Mouse (Mus musculus) limb, embryonic 11.5 days (tissue): Measurements from ENCODE around the gene Rhobtb1. TPM values are rescaled to one million over a fixed set of nuclear protein-coding genes. Genes with fewer than 3 reads are reported as not detected.

ENCODE experiments used
- ATAC-seq: fragments of 200-750 bp; cut with Nextera tagmentation; 2 replicates; pipeline ENCODE4 v1.8.0; 2017; ENCODE audit warnings: low read depth; ENCODE audit not compliant: insufficient number of reproducible peaks, low FRiP score, low TSS enrichment
- DNase-seq: peaks from one replicate; pipeline ENCODE4 v3.0.0-alpha.2; 2015; ENCODE audit warnings: low spot score
- H3K27ac ChIP-seq: fragments of 300-500 bp; sonication (generic); replicated peaks from 2 replicates; pipeline ENCODE4 v1.5.1; 2014; ENCODE audit warnings: low read depth, mild to moderate bottlenecking, low read length
- H3K27me3 ChIP-seq: fragments of 300-500 bp; sonication (generic); 2 replicates; pipeline ENCODE4 v1.6.1; 2014; ENCODE audit warnings: mild to moderate bottlenecking, low read length, mixed read lengths; ENCODE audit not compliant: control insufficient read depth, insufficient read depth
- H3K36me3 ChIP-seq: fragments of 300-500 bp; sonication (generic); 2 replicates; pipeline ENCODE4 v1.6.1; 2014; ENCODE audit warnings: mild to moderate bottlenecking, low read length, moderate library complexity, mixed read lengths; ENCODE audit not compliant: control insufficient read depth, insufficient read depth
- H3K4me1 ChIP-seq: fragments of 300-500 bp; sonication (generic); 2 replicates; pipeline ENCODE4 v1.6.1; 2014; ENCODE audit warnings: low read length, mixed read lengths; ENCODE audit not compliant: control insufficient read depth, insufficient read depth
- H3K4me2 ChIP-seq: fragments of 300-500 bp; sonication (generic); 2 replicates; pipeline ENCODE4 v1.6.1; 2014; ENCODE audit warnings: low read depth, mild to moderate bottlenecking, moderate library complexity; ENCODE audit not compliant: severe bottlenecking
- H3K4me3 ChIP-seq: fragments of 300-500 bp; sonication (generic); 2 replicates; pipeline ENCODE4 v1.5.1; 2014; ENCODE audit warnings: low read depth, low read length
- H3K9ac ChIP-seq: fragments of 300-500 bp; sonication (generic); 2 replicates; pipeline ENCODE4 v1.6.1; 2014; ENCODE audit warnings: mild to moderate bottlenecking, low read length
- H3K9me3 ChIP-seq: fragments of 300-500 bp; sonication (generic); 2 replicates; pipeline ENCODE4 v1.6.1; 2016; ENCODE audit warnings: low read length; ENCODE audit not compliant: control insufficient read depth
- WGBS: fragments of 180-500 bp; shearing (Covaris S2); extraction: QIAGEN DNeasy Blood & Tissue Kit; methylation state at CpG from one replicate; pipeline ENCODE4 v1.1.7; 2014; 5-methylcytosine and 5-hydroxymethylcytosine counted together
- polyA plus RNA-seq: library from polyadenylated mRNA; unstranded; fragments of >200 nt; fragmentation: Nextera tagmentation; extraction: Ambion mirVana; gene quantifications from 2 replicates; pipeline ENCODE4 v1.2.1, GENCODE M21; 2014

Gene Rhobtb1
- polyA plus RNA-seq, 1 experiment from 2014 or later, result 23.8 TPM

GRCm38 (mm10) chr10:69286939-69287338, 135.7 kb downstream of the Rhobtb1 start:
- H3K9me3 ChIP-seq, result no peaks in the 10 kb centered on the region
- DNase-seq, result no peak
- H3K9ac ChIP-seq, result no peak overlapping the region
- 93% methylated on average over 3 of the region's 3 CpGs for WGBS
- no peaks in the 10 kb centered on the region for H3K4me1 ChIP-seq
- no peak overlapping the region for H3K27ac ChIP-seq
- no peaks in the 10 kb centered on the region for H3K27me3 ChIP-seq
- H3K36me3 ChIP-seq, result peaks cover 2% of the 10 kb centered on the region; the same call in 1 of the 2 replicates
- no peak overlapping the region for H3K4me2 ChIP-seq
- no peak for ATAC-seq
- no peak overlapping the region for H3K4me3 ChIP-seq

- Histone ChIP-seq H3K4me2 (no peak overlapping the region), H3K4me3 (no peak overlapping the region), H3K36me3 (peaks cover 2% of the 10 kb centered on the region; the same call in 1 of the 2 replicates), H3K9me3 (no peaks in the 10 kb centered on the region), H3K9ac (no peak overlapping the region), H3K27ac (no peak overlapping the region), H3K27me3 (no peaks in the 10 kb centered on the region), H3K4me1 (no peaks in the 10 kb centered on the region)
- ATAC-seq (no peak), DNase-seq (no peak)
- WGBS, result 93% methylated on average over 4 of the region's 4 CpGs
These were observed 136.9 kb downstream of the Rhobtb1 start for GRCm38 (mm10) chr10:69288086-69288485.

- Histone ChIP-seq H3K9me3 (no peaks in the 10 kb centered on the region), H3K27ac (no peak overlapping the region), H3K4me3 (no peak overlapping the region), H3K4me1 (no peaks in the 10 kb centered on the region), H3K4me2 (no peak overlapping the region), H3K27me3 (no peaks in the 10 kb centered on the region), H3K9ac (no peak overlapping the region), H3K36me3 (peaks cover 2% of the 10 kb centered on the region; the same call in 1 of the 2 replicates)
- no peak for DNase-seq
- 85% methylated on average over 6 of the region's 6 CpGs for WGBS
- ATAC-seq, result no peak
These were observed 137.5 kb downstream of the Rhobtb1 start for GRCm38 (mm10) chr10:69288720-69289119.

- H3K4me2 ChIP-seq, result no peak overlapping the region
- H3K27me3 ChIP-seq, result no peaks in the 10 kb centered on the region
- no peak overlapping the region for H3K27ac ChIP-seq
- H3K36me3 ChIP-seq, result no peaks in the 10 kb centered on the region; the same call in 1 of the 2 replicates
- H3K4me1 ChIP-seq, result no peaks in the 10 kb centered on the region
- H3K9me3 ChIP-seq, result no peaks in the 10 kb centered on the region
- 96% methylated on average over 8 of the region's 8 CpGs for WGBS
- DNase-seq (no peak), ATAC-seq (no peak)
- no peak overlapping the region for H3K9ac ChIP-seq
- H3K4me3 ChIP-seq, result no peak overlapping the region
These were observed 139.5 kb downstream of the Rhobtb1 start for GRCm38 (mm10) chr10:69290736-69291135.

DNA sequence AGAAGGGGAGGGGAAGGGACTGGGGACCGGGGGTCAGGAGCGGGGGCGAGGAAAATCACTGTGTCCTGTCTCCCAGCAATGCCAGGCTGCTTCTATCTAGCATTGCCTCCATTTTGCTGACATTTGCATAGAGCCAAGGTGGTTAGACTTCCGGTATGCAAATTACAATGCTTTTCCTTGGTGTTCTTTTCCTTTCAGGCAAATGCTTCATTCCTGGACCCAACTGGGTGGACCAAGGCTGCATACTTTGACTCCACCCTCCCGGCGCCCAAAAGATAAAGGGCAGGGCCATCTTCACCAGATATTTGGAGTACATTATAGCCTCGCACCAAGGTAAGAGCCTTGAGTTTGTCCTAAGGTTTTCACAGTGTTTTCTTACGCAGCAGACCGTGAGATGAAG, 144.7 kb downstream of the Rhobtb1 start:
- Histone ChIP-seq H3K27me3 (no peaks in the 10 kb centered on the region), H3K4me2 (no peak overlapping the region), H3K4me1 (no peaks in the 10 kb centered on the region), H3K4me3 (no peak overlapping the region), H3K36me3 (no peaks in the 10 kb centered on the region), H3K9me3 (no peaks in the 10 kb centered on the region), H3K9ac (no peak overlapping the region), H3K27ac (no peak overlapping the region)
- 90% methylated on average over 9 of the region's 9 CpGs for WGBS
- no peak for DNase-seq
- ATAC-seq, result no peak

DNA sequence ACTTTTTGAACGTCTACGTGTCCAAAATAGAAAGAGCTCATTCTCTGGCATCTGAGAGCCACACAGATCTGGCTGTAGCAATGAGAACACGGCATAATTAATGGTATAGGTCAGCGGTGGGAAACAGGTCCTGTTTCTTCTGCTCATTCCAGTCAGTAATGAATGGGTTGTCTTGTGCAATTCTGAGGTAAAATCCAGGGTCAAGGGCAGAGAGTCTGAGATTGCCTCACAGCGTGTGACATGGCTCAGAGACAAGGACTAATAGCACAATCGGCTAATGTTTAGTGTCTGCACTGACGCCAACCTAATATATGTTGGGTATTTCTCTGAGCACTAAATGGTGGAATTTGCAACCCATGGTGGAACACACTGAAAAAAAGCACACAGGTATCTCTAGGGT, 148.8 kb downstream of the Rhobtb1 start:
- ATAC-seq, result no peak

GRCm38 (mm10) chr10:69302667-69303066, 151.4 kb downstream of the Rhobtb1 start:
- Histone ChIP-seq H3K4me3 (no peak overlapping the region), H3K27ac (no peak overlapping the region), H3K4me2 (no peak overlapping the region), H3K27me3 (no peaks in the 10 kb centered on the region), H3K4me1 (no peaks in the 10 kb centered on the region), H3K9ac (no peak overlapping the region), H3K9me3 (no peaks in the 10 kb centered on the region), H3K36me3 (no peaks in the 10 kb centered on the region)
- ATAC-seq (no peak), DNase-seq (no peak)
- 91% methylated on average over 3 of the region's 3 CpGs for WGBS

More for the DNA sequence above, 148.8 kb downstream of the Rhobtb1 start:
- 90% methylated on average over 7 of the region's 7 CpGs for WGBS
- Histone ChIP-seq H3K9ac (no peak overlapping the region), H3K4me3 (no peak overlapping the region), H3K27ac (no peak overlapping the region), H3K9me3 (no peaks in the 10 kb centered on the region), H3K36me3 (no peaks in the 10 kb centered on the region), H3K4me1 (no peaks in the 10 kb centered on the region), H3K27me3 (no peaks in the 10 kb centered on the region), H3K4me2 (no peak overlapping the region)
- no peak for DNase-seq

DNA sequence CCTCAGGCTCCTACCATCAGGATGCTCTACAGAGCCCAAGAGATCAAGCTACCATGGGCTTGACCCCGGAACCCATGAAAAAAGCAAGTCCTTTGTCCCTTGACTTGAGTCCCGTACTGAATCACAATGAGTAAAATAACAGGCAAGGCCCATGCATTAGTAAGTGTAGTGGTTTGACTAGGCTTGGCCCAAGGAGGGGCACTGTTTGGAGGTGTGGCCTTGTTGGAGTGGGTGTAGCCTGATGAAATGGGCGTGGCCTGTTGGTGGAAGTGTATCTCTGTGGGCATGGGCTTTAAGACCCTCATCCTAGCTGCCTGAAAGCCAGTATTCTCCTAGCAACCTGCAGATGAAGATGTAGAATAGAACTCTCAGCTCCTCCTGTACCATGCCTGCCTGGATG, 153.6 kb downstream of the Rhobtb1 start:
- no peak for DNase-seq
- no peaks in the 10 kb centered on the region for H3K36me3 ChIP-seq
- no peaks in the 10 kb centered on the region for H3K4me1 ChIP-seq
- 92% methylated on average over 3 of the region's 3 CpGs for WGBS
- H3K27me3 ChIP-seq, result no peaks in the 10 kb centered on the region
- no peak overlapping the region for H3K4me2 ChIP-seq
- ATAC-seq, result no peak
- H3K9me3 ChIP-seq, result no peaks in the 10 kb centered on the region
- no peak overlapping the region for H3K27ac ChIP-seq
- H3K9ac ChIP-seq, result no peak overlapping the region
- H3K4me3 ChIP-seq, result no peak overlapping the region

- Histone ChIP-seq H3K4me3 (no peak overlapping the region), H3K36me3 (no peaks in the 10 kb centered on the region), H3K9ac (no peak overlapping the region), H3K4me1 (no peaks in the 10 kb centered on the region), H3K4me2 (no peak overlapping the region), H3K27me3 (no peaks in the 10 kb centered on the region), H3K9me3 (no peaks in the 10 kb centered on the region), H3K27ac (no peak overlapping the region)
- no peak for DNase-seq
- 34% methylated on average over 7 of the region's 7 CpGs for WGBS
- ATAC-seq, result no peak
These were observed 154.4 kb downstream of the Rhobtb1 start for GRCm38 (mm10) chr10:69305600-69305999.
